Mouse (Mus musculus): ENCODE results near the gene Zfp105. TPM values are rescaled to one million over a fixed set of nuclear protein-coding genes. Genes with fewer than 3 reads are reported as not detected.

Zfp105 gene
- polyA plus RNA-seq, 1 experiment from 2014 or later, result 24.9 TPM

GRCm38 (mm10) chr9:122950643-122951475 is 28.0 kb downstream of the Zfp105 start, which contains the start of the genes 1110059G10Rik and Kif15:
Gene 1110059G10Rik (minus strand): TSS chr9:122951000.
Gene Kif15 (plus strand): TSS chr9:122951046.
- Histone ChIP-seq H3K27me3 (ENCODE audit: insufficient read depth, low read length) (no peaks in the 10 kb centered on the region), H3K4me2 (replicated peaks; ENCODE audit: low read depth, low read length) (peak within 1 kb of the TSS; percentile 59), H3K4me3 (ENCODE audit: low read length) (peak within 1 kb of the TSS; percentile 68), H3K9ac (replicated peaks; ENCODE audit: low read length) (peak within 1 kb of the TSS; percentile 80), H3K27ac (ENCODE audit: low read length) (peak within 1 kb of the TSS; percentile 46), H3K9me3 (ENCODE audit: low read length) (no peaks in the 10 kb centered on the region), H3K36me3 (ENCODE audit: insufficient read depth, low read length) (peaks cover 7% of the 10 kb centered on the region), H3K4me1 (ENCODE audit: insufficient read depth, low read length) (peaks cover 13% of the 10 kb centered on the region; the same call in 1 of the 2 replicates)
- ATAC-seq (ENCODE audit: low FRiP score, low TSS enrichment), result peak; percentile 97
- WGBS, result under 1% methylated on average over 64 of the region's 64 CpGs

Other genes with a start within 250 kb of the Zfp105 start
- gene Topaz1, start 175.7 kb upstream of the Zfp105 start, polyA plus RNA-seq (2015; fragmentation: Nextera tagmentation; extraction: Ambion mirVana), result not detected in 2 replicates
- gene Tcaim, start 117.5 kb upstream of the Zfp105 start, polyA plus RNA-seq (2015; fragmentation: Nextera tagmentation; extraction: Ambion mirVana), result 5.7 and 6.2 TPM in 2 replicates
- gene Gm35549, start 79.0 kb upstream of the Zfp105 start, polyA plus RNA-seq (2015; fragmentation: Nextera tagmentation; extraction: Ambion mirVana), result 0.55 and 0.64 TPM in 2 replicates
- 82.3 and 83.0 TPM in 2 replicates for gene Zfp445, start 57.1 kb upstream of the Zfp105 start, polyA plus RNA-seq (2015; fragmentation: Nextera tagmentation; extraction: Ambion mirVana)
- gene Zkscan7, start 37.4 kb upstream of the Zfp105 start, polyA plus RNA-seq (2015; fragmentation: Nextera tagmentation; extraction: Ambion mirVana), result 6.0 and 7.7 TPM in 2 replicates
- gene 1110059G10Rik, start 27.9 kb downstream of the Zfp105 start, polyA plus RNA-seq (2015; fragmentation: Nextera tagmentation; extraction: Ambion mirVana), result 24.7 and 28.2 TPM in 2 replicates
- 43.9 and 56.0 TPM in 2 replicates for gene Kif15, start 28.0 kb downstream of the Zfp105 start, polyA plus RNA-seq (2015; fragmentation: Nextera tagmentation; extraction: Ambion mirVana)
- 25.0 and 25.7 TPM in 2 replicates for gene Tmem42, start 98.3 kb downstream of the Zfp105 start, polyA plus RNA-seq (2015; fragmentation: Nextera tagmentation; extraction: Ambion mirVana)
- gene Tgm4, start 111.7 kb downstream of the Zfp105 start, polyA plus RNA-seq (2015; fragmentation: Nextera tagmentation; extraction: Ambion mirVana), result 0.72 and 0.89 TPM in 2 replicates
- 69.8 and 73.4 TPM in 2 replicates for gene Zdhhc3, start 190.1 kb downstream of the Zfp105 start, polyA plus RNA-seq (2015; fragmentation: Nextera tagmentation; extraction: Ambion mirVana)
- 133 and 137 TPM in 2 replicates for gene Exosc7, start 190.1 kb downstream of the Zfp105 start, polyA plus RNA-seq (2015; fragmentation: Nextera tagmentation; extraction: Ambion mirVana)
- 0.70 and 0.77 TPM in 2 replicates for gene Clec3b, start 227.9 kb downstream of the Zfp105 start, polyA plus RNA-seq (2015; fragmentation: Nextera tagmentation; extraction: Ambion mirVana)

All from kidney, embryonic 16.5 days (tissue).